Mouse (Mus musculus): Measurements from ENCODE around the gene Ubl4b. TPM values are rescaled to one million over a fixed set of nuclear protein-coding genes. Genes with fewer than 3 reads are reported as not detected.
A peak's percentile ranks its signal among the peaks of the same experiment; 100 is the strongest.

Ubl4b gene
- polyA plus RNA-seq (2016; fragmentation: Nextera tagmentation; extraction: Ambion mirVana), result 0.15 TPM in 1 of 2 replicates, not detected in the other

DNA sequence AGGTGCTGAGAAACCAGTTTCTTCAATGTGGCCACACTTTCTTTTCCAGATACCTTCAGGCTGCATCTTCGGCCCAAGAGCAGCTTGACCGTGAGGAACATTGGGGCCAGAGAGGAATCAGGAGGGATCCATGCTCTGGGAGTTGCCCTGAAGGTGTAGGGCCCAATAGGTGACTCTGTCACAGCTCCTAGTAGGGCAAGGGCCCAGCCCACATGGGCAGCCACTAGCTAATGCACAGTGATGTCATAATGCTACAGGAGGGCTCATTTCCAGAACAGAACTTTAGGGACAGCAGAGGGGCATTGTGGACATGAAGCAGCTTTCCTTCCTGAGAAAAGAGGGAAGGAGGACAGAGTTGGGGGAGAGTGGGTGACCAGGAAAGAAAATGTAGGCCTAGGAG, at the start of gene Ubl4b:
Ubl4b (minus strand) TSS at position 232 of the 400 bp plus-strand sequence.
- no peak within 1 kb of the TSS for H3K27ac ChIP-seq
- no peak for DNase-seq (ENCODE audit: low spot score)
- H3K36me3 ChIP-seq, result no peaks in the 10 kb centered on the region
- H3K9me3 ChIP-seq, result no peaks in the 10 kb centered on the region
- peaks cover 75% of the 10 kb centered on the region for H3K27me3 ChIP-seq (ENCODE audit: insufficient read depth, poor library complexity, severe bottlenecking)
- WGBS, result 89% methylated on average over 2 of the region's 2 CpGs
- H3K4me3 ChIP-seq, result no peak within 1 kb of the TSS
- peaks cover 14% of the 10 kb centered on the region for H3K4me1 ChIP-seq

DNA sequence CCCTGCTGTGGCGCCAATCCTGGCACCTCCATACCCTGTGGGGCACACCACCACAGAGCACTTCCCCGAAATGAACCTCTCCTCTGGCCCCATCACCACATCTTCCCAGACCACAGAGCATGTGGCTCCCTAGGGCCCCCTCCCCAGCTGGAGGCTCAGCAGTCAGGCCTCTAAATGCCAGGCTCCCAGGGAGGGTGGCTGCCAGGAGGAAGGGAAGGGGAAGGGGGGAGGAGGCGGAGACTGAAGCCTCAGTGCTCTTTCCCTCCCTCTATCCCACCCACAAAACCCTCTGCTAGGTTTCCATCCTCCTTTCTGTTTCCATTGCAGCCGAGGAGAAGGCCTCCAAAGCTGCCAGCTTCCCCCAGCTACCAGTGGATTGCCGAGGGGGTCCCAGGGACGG, 45.3 kb upstream of the Ubl4b start:
- peaks cover 90% of the 10 kb centered on the region for H3K27me3 ChIP-seq (ENCODE audit: insufficient read depth, poor library complexity, severe bottlenecking)
- no peaks in the 10 kb centered on the region for H3K9me3 ChIP-seq
- no peaks in the 10 kb centered on the region for H3K36me3 ChIP-seq
- no peak overlapping the region for H3K27ac ChIP-seq
- no peak for DNase-seq (ENCODE audit: low spot score)
- WGBS, result 35% methylated on average over 6 of the region's 6 CpGs
- H3K4me1 ChIP-seq, result peaks cover 31% of the 10 kb centered on the region
- no peak overlapping the region for H3K4me3 ChIP-seq

DNA sequence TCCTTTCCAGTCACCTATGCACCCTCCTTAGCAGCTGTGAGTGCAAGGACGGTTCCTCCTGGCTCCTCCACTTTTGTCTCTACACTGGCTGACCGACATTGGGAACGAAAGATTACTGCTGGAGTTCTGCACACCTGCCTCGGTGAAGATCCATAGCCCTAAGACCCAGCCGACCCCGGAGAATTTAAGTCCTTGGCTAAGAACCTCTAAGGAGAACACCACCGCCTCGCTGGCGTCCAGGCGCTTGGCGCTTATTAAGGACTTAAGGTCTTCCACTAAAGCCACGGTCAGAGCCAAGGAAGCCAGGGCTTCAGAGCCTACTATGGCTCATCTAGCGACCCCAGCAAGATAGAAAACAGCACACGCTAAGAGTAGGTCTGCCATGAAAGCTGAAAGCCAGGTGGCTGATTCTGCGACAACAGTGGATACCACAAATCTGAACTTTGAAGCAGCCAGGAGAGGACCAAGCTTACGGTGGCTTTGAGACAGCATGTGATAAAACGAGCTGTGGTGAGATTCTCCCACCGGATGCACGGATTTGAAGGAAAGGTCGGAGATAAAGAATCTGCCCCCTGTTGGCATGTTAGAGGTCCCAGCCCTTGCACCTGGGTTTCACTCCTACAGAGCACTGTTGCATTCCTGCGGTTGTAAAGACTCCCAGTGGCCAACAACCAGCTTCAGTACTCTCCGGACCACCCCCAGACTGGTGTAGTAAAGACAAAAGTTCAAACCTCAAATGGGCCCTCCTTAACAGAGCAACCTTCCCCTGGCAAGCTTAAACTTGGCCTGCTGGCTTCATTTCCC, 42.9 kb upstream of the Ubl4b start:
- Histone ChIP-seq H3K4me3 (peak overlapping the region; percentile 22; the same call in 1 of the 2 replicates), H3K4me1 (peaks cover 37% of the 10 kb centered on the region), H3K36me3 (no peaks in the 10 kb centered on the region), H3K9me3 (no peaks in the 10 kb centered on the region), H3K27ac (no peak overlapping the region), H3K27me3 (ENCODE audit: insufficient read depth, poor library complexity, severe bottlenecking) (peaks cover 98% of the 10 kb centered on the region)
- no peak for DNase-seq (ENCODE audit: low spot score)
- WGBS, result 3% methylated on average over 22 of the region's 22 CpGs

DNA sequence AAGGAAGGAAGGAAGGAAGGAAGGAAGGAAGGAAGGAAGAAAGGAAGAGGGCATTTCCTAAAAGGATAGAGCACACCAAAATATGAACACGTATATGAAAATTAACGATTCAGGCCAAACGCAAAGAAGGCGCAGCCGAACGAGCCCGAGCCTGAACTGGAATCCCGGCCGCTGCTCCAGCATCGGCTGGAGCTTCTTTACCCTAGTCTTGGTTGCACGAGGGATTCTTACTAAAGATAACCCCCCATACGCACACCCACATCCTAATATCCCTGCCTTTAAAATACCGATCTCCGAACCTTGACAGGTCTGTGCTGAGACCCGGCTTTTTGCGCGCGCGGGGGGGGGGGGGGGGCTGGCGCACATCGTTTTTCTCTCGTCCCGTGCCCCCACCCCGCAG, 42.3 kb upstream of the Ubl4b start:
- peaks cover 37% of the 10 kb centered on the region for H3K4me1 ChIP-seq
- WGBS, result 2% methylated on average over 22 of the region's 24 CpGs
- H3K9me3 ChIP-seq, result no peaks in the 10 kb centered on the region
- DNase-seq (ENCODE audit: low spot score), result no peak
- peak overlapping the region; percentile 22; the same call in 1 of the 2 replicates for H3K4me3 ChIP-seq
- no peaks in the 10 kb centered on the region for H3K36me3 ChIP-seq
- no peak overlapping the region for H3K27ac ChIP-seq
- H3K27me3 ChIP-seq (ENCODE audit: insufficient read depth, poor library complexity, severe bottlenecking), result peaks cover 98% of the 10 kb centered on the region

DNA sequence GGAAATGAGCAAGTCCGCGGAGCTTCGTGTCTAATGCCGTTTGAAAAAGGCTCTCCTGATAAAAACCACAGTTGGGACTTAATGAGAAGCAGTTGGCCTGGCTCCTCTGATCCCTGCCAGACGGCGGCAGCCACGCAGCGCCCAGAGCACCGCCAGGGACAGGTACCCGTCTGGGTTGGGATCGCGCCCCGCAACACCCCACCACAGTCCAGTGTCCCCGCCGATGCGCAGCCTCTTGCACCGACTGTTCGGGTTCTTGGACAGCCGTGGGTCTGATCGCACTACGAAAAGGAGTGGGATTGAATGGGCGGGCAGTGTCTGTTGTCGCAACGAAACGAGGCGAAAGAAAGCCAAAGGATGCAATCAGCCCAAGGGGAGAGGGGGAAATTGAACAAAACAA, 41.7 kb upstream of the Ubl4b start:
- H3K27ac ChIP-seq, result no peak overlapping the region
- peak overlapping the region; percentile 63 for H3K4me3 ChIP-seq
- peaks cover 98% of the 10 kb centered on the region for H3K27me3 ChIP-seq (ENCODE audit: insufficient read depth, poor library complexity, severe bottlenecking)
- WGBS, result 2% methylated on average over 26 of the region's 26 CpGs
- no peak for DNase-seq (ENCODE audit: low spot score)
- H3K9me3 ChIP-seq, result no peaks in the 10 kb centered on the region
- H3K4me1 ChIP-seq, result peaks cover 37% of the 10 kb centered on the region
- no peaks in the 10 kb centered on the region for H3K36me3 ChIP-seq

DNA sequence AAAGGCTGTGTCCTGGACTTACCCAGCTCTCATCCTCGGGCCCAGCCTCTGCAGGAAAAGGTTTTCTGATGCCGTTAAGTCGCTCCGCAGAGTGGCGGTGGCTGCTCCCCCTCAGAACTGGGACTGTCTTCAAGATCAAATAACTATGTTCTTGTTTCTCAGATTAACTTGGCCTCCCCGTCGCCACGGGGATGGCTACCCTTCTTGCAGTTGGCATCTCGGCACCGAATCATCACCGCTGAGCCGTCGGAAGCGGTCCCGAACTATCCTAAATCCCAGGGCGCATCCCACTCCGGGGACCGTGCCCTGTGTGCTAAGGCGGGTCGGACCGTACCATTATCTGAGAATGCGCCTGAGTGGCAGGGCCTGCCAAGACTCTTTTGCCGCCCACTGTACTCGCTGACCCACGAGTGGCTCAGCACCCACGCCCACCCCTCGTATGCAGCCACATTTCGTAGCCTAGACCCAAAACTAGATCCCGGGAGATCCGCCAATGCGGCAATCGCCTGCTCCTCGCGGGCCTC, 41.1 kb upstream of the Ubl4b start:
- Histone ChIP-seq H3K27ac (no peak overlapping the region), H3K36me3 (no peaks in the 10 kb centered on the region), H3K4me3 (peak overlapping the region; percentile 63), H3K27me3 (ENCODE audit: insufficient read depth, poor library complexity, severe bottlenecking) (peaks cover 98% of the 10 kb centered on the region), H3K9me3 (no peaks in the 10 kb centered on the region), H3K4me1 (peaks cover 37% of the 10 kb centered on the region)
- under 1% methylated on average over 34 of the region's 34 CpGs for WGBS
- DNase-seq (ENCODE audit: low spot score), result no peak

DNA sequence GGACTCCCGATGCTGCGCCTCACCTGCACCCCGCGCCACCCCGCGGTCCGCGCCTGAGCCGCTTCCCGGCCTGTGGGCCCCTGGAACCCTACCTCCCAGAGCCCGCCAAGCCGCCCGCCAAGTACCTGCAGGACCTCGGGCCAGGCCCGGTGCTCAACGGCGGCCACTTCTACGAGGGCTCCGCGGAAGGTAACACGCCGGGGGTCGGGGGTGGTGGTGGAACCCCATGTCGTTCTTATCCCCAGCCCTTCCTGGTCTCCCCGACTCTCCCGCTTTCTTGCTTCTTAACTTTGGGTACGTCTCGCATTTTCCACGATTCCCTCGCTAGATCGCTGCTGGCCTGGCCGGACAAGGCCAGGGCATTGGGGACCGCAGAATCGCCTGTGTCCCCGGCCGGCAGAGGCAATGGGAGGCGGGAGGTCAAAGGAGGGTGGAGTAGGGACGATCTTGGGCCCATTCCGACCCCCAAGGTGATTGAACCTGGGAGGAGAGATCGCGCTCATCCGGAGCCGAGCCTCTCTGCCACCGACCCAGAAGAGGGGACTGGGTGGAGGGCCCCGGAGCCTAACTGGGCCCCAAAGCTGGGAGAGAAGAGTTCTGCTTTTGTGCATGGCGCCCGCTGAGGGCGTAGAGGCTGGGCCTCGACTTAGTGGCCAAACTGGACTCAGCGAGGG, 40.5 kb upstream of the Ubl4b start:
- DNase-seq (ENCODE audit: low spot score), result no peak
- peaks cover 95% of the 10 kb centered on the region for H3K27me3 ChIP-seq (ENCODE audit: insufficient read depth, poor library complexity, severe bottlenecking)
- peak overlapping the region; percentile 63 for H3K4me3 ChIP-seq
- no peaks in the 10 kb centered on the region for H3K36me3 ChIP-seq
- H3K9me3 ChIP-seq, result no peaks in the 10 kb centered on the region
- WGBS, result under 1% methylated on average over 50 of the region's 50 CpGs
- peak overlapping the region; percentile 69 for H3K27ac ChIP-seq
- peaks cover 37% of the 10 kb centered on the region for H3K4me1 ChIP-seq

DNA sequence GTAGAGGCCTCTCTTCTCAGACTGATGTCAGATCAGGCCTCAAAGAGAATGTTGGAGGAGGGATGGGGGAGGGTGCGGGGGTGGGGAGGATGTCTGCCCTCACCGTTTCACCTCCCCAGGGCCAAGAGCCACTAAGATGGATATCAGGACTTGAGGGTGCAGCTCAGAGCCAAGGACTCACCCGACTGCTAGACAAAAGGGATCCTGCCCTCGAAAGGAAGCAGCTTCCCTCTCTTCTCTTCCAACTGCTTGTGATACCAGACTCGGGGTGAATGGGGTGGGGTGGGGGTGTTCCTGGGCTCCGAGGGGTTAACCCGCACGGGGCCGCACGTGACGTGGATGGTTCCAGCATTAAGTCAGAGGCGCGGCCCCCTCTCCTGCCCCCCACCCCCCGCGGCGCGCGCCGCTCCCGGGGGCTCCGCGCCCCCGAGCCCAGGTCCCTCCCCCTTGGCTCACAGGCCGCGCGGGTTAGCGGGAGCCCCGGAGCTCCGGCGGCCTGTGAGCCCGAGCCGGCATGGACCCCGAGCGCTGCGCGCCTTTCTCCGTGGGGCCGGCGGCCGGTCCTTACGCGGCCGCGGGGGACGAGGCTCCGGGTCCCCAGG, 39.9 kb upstream of the Ubl4b start, which contains the start of gene Alx3:
Alx3 (plus strand) TSS at position 370 of the 602 bp plus-strand sequence.
- H3K9me3 ChIP-seq, result no peaks in the 10 kb centered on the region
- peak within 1 kb of the TSS; percentile 63 for H3K4me3 ChIP-seq
- H3K27me3 ChIP-seq (ENCODE audit: insufficient read depth, poor library complexity, severe bottlenecking), result peaks cover 95% of the 10 kb centered on the region
- no peaks in the 10 kb centered on the region for H3K36me3 ChIP-seq
- H3K27ac ChIP-seq, result peak within 1 kb of the TSS; percentile 69
- H3K4me1 ChIP-seq, result peaks cover 33% of the 10 kb centered on the region
- no peak for DNase-seq (ENCODE audit: low spot score)
- 1% methylated on average over 23 of the region's 46 CpGs for WGBS

DNA sequence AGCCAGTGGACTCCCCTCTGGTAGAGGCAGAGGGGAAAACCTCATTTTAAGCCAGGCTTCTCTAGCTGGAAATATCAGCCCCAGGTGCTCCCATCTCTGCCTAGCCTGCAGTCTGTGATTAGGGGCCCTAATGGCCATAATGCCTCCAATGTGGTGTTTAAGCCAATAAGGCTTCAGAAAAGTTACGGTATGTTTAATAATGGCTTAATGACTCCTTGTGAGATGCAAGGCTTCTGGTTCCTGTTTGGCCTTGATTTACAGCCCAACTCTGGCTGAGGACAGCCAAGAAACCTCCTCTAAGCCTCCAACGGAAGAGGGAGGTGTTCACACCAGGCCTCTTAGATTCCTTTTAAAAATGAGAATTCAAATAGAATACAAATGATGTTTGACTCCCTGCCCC, 38.8 kb upstream of the Ubl4b start:
- H3K4me3 ChIP-seq, result no peak overlapping the region
- no peak overlapping the region for H3K27ac ChIP-seq
- H3K27me3 ChIP-seq (ENCODE audit: insufficient read depth, poor library complexity, severe bottlenecking), result peaks cover 95% of the 10 kb centered on the region
- no peak for DNase-seq (ENCODE audit: low spot score)
- H3K9me3 ChIP-seq, result no peaks in the 10 kb centered on the region
- no peaks in the 10 kb centered on the region for H3K36me3 ChIP-seq
- H3K4me1 ChIP-seq, result peaks cover 33% of the 10 kb centered on the region
- WGBS, result 52% methylated on average over 2 of the region's 2 CpGs

DNA sequence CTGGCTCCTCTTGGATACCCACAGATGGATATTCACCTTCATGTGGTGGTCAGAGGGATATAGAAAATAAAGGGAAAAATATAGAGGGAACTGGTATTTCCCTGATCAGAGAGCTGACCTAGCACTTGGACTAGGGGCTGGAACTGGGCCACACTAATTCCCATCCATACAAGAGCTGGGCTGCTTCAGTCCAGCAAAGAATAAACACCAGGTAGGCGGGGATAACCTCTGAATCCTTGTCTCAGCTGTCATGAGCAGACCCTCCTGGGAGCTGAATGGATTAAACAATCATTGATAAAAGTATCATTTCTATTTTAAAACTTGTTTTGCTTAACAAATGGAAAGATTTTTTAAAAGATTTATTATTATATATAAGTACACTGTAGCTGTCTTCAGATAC, 36.7 kb upstream of the Ubl4b start:
- no peaks in the 10 kb centered on the region for H3K36me3 ChIP-seq
- 58% methylated on average over 1 of the region's 1 CpGs for WGBS
- DNase-seq (ENCODE audit: low spot score), result no peak
- H3K4me3 ChIP-seq, result no peak overlapping the region
- H3K4me1 ChIP-seq, result peaks cover 21% of the 10 kb centered on the region
- H3K27me3 ChIP-seq (ENCODE audit: insufficient read depth, poor library complexity, severe bottlenecking), result peaks cover 97% of the 10 kb centered on the region
- no peaks in the 10 kb centered on the region for H3K9me3 ChIP-seq
- H3K27ac ChIP-seq, result no peak overlapping the region

DNA sequence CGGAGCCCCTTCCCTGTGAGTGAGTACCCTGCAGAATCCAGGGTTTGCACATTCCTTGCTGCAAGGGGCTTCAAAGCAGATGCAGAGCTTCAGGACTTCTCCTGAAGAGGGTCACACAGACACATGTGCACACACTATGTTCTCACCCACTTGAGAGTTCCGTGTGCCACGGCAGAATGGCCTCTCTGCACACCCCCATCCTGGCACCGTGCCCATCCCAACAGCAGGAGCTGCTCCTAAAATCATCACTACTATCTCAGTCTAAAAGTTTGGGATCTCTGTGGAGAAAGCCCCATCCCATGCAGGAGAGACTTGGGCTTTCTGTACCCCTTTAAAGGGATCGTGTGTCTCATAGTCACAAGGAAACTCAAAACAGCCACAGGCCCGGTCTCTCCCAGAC, 31.6 kb upstream of the Ubl4b start:
- H3K27me3 ChIP-seq (ENCODE audit: insufficient read depth, poor library complexity, severe bottlenecking), result peaks cover 97% of the 10 kb centered on the region
- no peaks in the 10 kb centered on the region for H3K36me3 ChIP-seq
- no peak overlapping the region for H3K4me3 ChIP-seq
- 76% methylated on average over 6 of the region's 6 CpGs for WGBS
- no peak overlapping the region for H3K27ac ChIP-seq
- no peaks in the 10 kb centered on the region for H3K9me3 ChIP-seq
- H3K4me1 ChIP-seq, result peaks cover 13% of the 10 kb centered on the region
- DNase-seq (ENCODE audit: low spot score), result no peak

DNA sequence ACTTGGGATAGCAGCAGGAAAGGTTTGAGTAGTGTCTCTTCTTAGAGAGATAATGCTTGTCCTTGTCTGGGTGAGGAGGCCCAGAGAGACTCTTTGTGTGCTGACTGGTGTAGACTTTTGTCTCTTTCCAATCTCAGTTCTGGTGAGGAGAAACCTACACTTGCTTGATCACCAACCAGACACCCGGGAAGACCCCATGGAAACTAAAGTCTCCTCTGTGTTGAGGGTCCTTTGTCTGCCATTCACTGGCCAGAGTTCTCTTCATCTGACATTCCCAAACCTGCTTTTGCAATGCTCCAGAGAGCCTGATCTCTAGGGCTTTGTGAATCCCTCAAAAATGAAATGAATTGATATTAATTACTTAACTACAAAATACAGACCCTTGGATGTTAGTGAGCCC, 29.0 kb upstream of the Ubl4b start:
- peaks cover 99% of the 10 kb centered on the region for H3K27me3 ChIP-seq (ENCODE audit: insufficient read depth, poor library complexity, severe bottlenecking)
- peaks cover 17% of the 10 kb centered on the region for H3K4me1 ChIP-seq
- no peak overlapping the region for H3K4me3 ChIP-seq

More for the DNA sequence above, 29.0 kb upstream of the Ubl4b start:
- Histone ChIP-seq H3K36me3 (no peaks in the 10 kb centered on the region), H3K27ac (no peak overlapping the region), H3K9me3 (no peaks in the 10 kb centered on the region)
- 13% methylated on average over 1 of the region's 1 CpGs for WGBS
- no peak for DNase-seq (ENCODE audit: low spot score)
